Mouse (Mus musculus) gastrocnemius, adult 8-10 months (tissue): ENCODE results near the gene Arfgef2. TPM values are rescaled to one million over a fixed set of nuclear protein-coding genes. Genes with fewer than 3 reads are reported as not detected.

Source experiments
- DNase-seq, 2 experiments: peaks; one replicate each; pipeline ENCODE4 v3.0.0; 2022; ENCODE audit warnings: low spot score in 2 of 2
- total RNA-seq, 4 experiments: library from RNA; stranded (reverse); gene quantifications; 2 replicates each; pipeline ENCODE4 v1.2.4; 2022

Arfgef2 gene
- total RNA-seq, 4 experiments from 2014 or later, result 24.6 to 34.7 (median 25.8) TPM

GRCm38 (mm10) chr2:166856366-166856765 lies 51.0 kb downstream of the Arfgef2 start:
- no peak for DNase-seq

GRCm38 (mm10) chr2:166857118-166857517 lies 51.7 kb downstream of the Arfgef2 start:
- DNase-seq, result no peak

GRCm38 (mm10) chr2:166859214-166859613 lies 53.8 kb downstream of the Arfgef2 start:
- DNase-seq, result no peak

- DNase-seq, result no peak
Measured at GRCm38 (mm10) chr2:166862505-166862904, 57.1 kb downstream of the Arfgef2 start.

- DNase-seq, result no peak
Measured at GRCm38 (mm10) chr2:166865476-166865875, 60.1 kb downstream of the Arfgef2 start.

- DNase-seq, result no peak
Measured at GRCm38 (mm10) chr2:166870271-166870865, 65.0 kb downstream of the Arfgef2 start.

GRCm38 (mm10) chr2:166870899-166871298 lies 65.5 kb downstream of the Arfgef2 start:
- no peak for DNase-seq

- DNase-seq, result no peak
Measured at GRCm38 (mm10) chr2:166874675-166875280, 69.4 kb downstream of the Arfgef2 start.

GRCm38 (mm10) chr2:166875561-166875960 lies 70.2 kb downstream of the Arfgef2 start:
- DNase-seq, result no peak

- no peak for DNase-seq
Measured at GRCm38 (mm10) chr2:166876331-166876730, 70.9 kb downstream of the Arfgef2 start.

GRCm38 (mm10) chr2:166885066-166885465 lies 79.7 kb downstream of the Arfgef2 start:
- no peak for DNase-seq

- no peak for DNase-seq
Measured at GRCm38 (mm10) chr2:166885619-166886018, 80.2 kb downstream of the Arfgef2 start.

GRCm38 (mm10) chr2:166886231-166886630 lies 80.8 kb downstream of the Arfgef2 start:
- DNase-seq, result no peak

- DNase-seq, result no peak
Measured at GRCm38 (mm10) chr2:166887816-166888215, 82.4 kb downstream of the Arfgef2 start.

GRCm38 (mm10) chr2:166891366-166891880 lies 86.0 kb downstream of the Arfgef2 start:
- DNase-seq, result no peak

GRCm38 (mm10) chr2:166892158-166892680 lies 86.8 kb downstream of the Arfgef2 start:
- no peak for DNase-seq

- no peak for DNase-seq
Measured at GRCm38 (mm10) chr2:166893036-166893435, 87.6 kb downstream of the Arfgef2 start.

GRCm38 (mm10) chr2:166896368-166896767 lies 91.0 kb downstream of the Arfgef2 start:
- no peak for DNase-seq

GRCm38 (mm10) chr2:166896974-166897373 lies 91.6 kb downstream of the Arfgef2 start:
- no peak for DNase-seq

GRCm38 (mm10) chr2:166899161-166899560 lies 93.8 kb downstream of the Arfgef2 start:
- DNase-seq, result no peak

GRCm38 (mm10) chr2:166899746-166900145 lies 94.4 kb downstream of the Arfgef2 start:
- no peak for DNase-seq

- no peak for DNase-seq
Measured at GRCm38 (mm10) chr2:166900792-166901505, 95.6 kb downstream of the Arfgef2 start.
